Mouse (Mus musculus) liver, adult 2 months (tissue): ENCODE measurements at regions not wholly inside any gene's neighbourhood (a gene's known extent, or its start where the extent isn't known, plus 50 kb on each side); places are given as distances from the start of the nearest gene placed in this dataset.

Experiments used
- DNase-seq: peaks from one replicate; pipeline ENCODE4 v3.0.0-alpha.2; 2011; ENCODE audit warnings: low read depth, low spot score; ENCODE audit errors: extremely low read depth
- H3K27ac ChIP-seq: fragments of 200-500 bp; replicated peaks from 2 replicates; pipeline ENCODE4 v1.5.1; 2012; ENCODE audit warnings: low read depth, mild to moderate bottlenecking, control low read depth, inconsistent platforms, low read length; ENCODE audit not compliant: insufficient read depth
- H3K27me3 ChIP-seq: fragments of 200-500 bp; 2 replicates; pipeline ENCODE4 v1.6.1; 2012; ENCODE audit warnings: mild to moderate bottlenecking, moderate library complexity, low read length, inconsistent platforms; ENCODE audit not compliant: control insufficient read depth, insufficient read depth
- H3K36me3 ChIP-seq: fragments of 200-500 bp; 2 replicates; pipeline ENCODE4 v1.6.1; 2012; ENCODE audit warnings: low read length, inconsistent platforms; ENCODE audit not compliant: control insufficient read depth, insufficient read depth
- H3K4me1 ChIP-seq: fragments of 200-500 bp; 2 replicates; pipeline ENCODE4 v1.6.1; 2011; ENCODE audit warnings: low read length; ENCODE audit not compliant: control insufficient read depth, insufficient read depth
- H3K4me3 ChIP-seq: fragments of 200-500 bp; 2 replicates; pipeline ENCODE4 v1.5.1; 2011; ENCODE audit warnings: low read depth, mild to moderate bottlenecking, control low read depth, low read length, moderate library complexity; ENCODE audit not compliant: insufficient read depth
- H3K79me2 ChIP-seq: fragments of 200-500 bp; 2 replicates; pipeline ENCODE4 v1.6.1; 2012; ENCODE audit warnings: inconsistent platforms, mild to moderate bottlenecking, low read length, moderate library complexity; ENCODE audit not compliant: control insufficient read depth, insufficient read depth
- H3K9ac ChIP-seq: fragments of 200-500 bp; 2 replicates; pipeline ENCODE4 v1.6.1; 2012; ENCODE audit warnings: low read depth, mild to moderate bottlenecking, control low read depth, inconsistent platforms, low read length
- CTCF ChIP-seq: fragments of 200-500 bp; IDR thresholded peaks from 2 replicates; pipeline ENCODE4 v1.5.1; 2011; ENCODE audit warnings: low read depth, low read length, control low read depth
- POLR2A ChIP-seq: fragments of 200-500 bp; IDR thresholded peaks from 2 replicates; pipeline ENCODE4 v1.6.1; 2011; ENCODE audit warnings: low read length, control low read depth; ENCODE audit not compliant: insufficient read depth; ENCODE audit errors: extremely low read depth
- WGBS: fragments of 180-500 bp; shearing (Covaris S2); methylation state at CpG from one replicate; pipeline ENCODE4 v1.1.7; 2018; 5-methylcytosine and 5-hydroxymethylcytosine counted together

DNA sequence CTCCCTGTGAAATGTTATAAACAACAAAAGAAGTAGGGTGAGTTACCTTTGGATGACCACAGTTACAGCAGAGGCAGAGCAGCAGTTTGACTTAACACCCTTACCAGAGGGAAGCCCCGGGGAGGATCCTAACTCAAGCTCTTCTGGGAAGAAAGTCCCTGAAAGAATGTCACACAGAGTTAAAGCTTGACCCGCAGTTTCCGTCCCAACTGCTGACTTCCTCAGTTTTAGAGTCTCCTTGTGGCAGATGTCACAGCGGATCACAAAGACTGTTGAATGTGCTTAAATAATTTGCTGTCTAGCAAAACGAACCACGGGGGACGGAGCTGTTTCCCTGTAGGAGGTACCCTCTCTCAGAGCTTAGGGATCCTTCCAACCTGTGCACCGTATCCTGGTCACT lies 183.0 kb upstream of the Rreb1 start:
- peak; percentile 35 for DNase-seq
- H3K4me3 ChIP-seq = no peak overlapping the region
- TF ChIP-seq CTCF (no peak), POLR2A (no peak)
- peaks cover 14% of the 10 kb centered on the region for H3K4me1 ChIP-seq
- H3K27me3 ChIP-seq = no peaks in the 10 kb centered on the region
- no peaks in the 10 kb centered on the region for H3K36me3 ChIP-seq
- peak overlapping the region; percentile 67 for H3K27ac ChIP-seq
- no peaks in the 10 kb centered on the region for H3K79me2 ChIP-seq
- 65% methylated on average over 8 of the region's 8 CpGs for WGBS
- H3K9ac ChIP-seq = no peak overlapping the region

DNA sequence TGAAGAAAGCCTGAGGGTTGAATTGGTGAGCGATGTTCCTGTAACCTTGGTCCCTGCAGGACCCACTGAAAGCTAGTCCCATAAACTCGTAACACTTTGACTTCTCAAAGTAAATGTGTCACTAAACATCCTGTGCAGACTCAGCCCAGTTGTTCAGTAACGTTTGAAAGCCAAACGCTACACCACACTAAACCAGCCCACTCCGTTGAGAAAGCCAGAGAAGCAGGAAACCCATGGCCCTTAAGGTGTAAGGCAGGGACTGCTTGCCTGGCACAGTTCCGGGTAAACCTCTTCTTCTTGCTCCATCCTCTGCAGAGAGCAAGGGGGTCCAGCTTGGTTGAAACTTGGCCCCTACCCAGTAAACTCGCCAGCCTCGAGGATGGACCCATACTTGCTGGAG lies 180.6 kb upstream of the Rreb1 start:
- Histone ChIP-seq H3K27ac (peak overlapping the region; percentile 100), H3K79me2 (no peaks in the 10 kb centered on the region), H3K4me3 (peak overlapping the region; percentile 54), H3K4me1 (peaks cover 23% of the 10 kb centered on the region), H3K9ac (peak overlapping the region; percentile 85), H3K27me3 (no peaks in the 10 kb centered on the region), H3K36me3 (no peaks in the 10 kb centered on the region)
- DNase-seq = peak; percentile 81
- 24% methylated on average over 8 of the region's 8 CpGs for WGBS
- no peak for TF ChIP-seq CTCF

DNA sequence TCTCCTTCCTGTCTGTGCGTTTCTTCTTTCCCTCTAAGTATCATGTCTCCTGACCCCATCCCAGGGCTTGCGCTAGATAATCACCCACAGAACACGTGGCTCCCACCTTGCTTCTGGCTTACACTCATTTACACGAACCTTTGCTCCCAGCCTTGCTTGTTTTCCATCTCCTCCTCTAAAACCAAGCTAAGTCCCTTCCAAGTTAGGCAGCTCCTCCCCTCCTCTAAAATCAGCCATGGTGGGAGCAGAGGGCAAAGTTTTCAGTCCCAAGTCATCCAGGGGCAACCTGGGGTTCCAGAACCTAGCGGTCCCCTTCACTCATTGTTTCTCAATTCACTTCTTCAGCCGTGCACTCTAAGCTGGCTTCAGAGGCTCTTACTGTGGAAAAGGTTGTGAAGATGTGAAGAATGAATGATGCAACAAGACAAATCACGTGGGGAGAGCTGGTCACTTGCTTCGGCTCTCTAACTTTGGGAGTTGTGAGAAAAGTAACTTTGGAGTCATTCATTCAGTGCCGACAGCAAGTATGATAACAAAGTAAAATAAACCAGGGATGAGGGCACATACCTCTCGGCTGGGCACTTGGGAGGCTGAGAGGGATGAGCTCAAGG lies 179.9 kb upstream of the Rreb1 start:
- WGBS = 33% methylated on average over 10 of the region's 10 CpGs
- TF ChIP-seq POLR2A (no peak), CTCF (no peak)
- no peaks in the 10 kb centered on the region for H3K36me3 ChIP-seq
- no peaks in the 10 kb centered on the region for H3K79me2 ChIP-seq
- peak overlapping the region; percentile 100 for H3K27ac ChIP-seq
- peaks cover 25% of the 10 kb centered on the region for H3K4me1 ChIP-seq
- DNase-seq = peak; percentile 98
- H3K4me3 ChIP-seq = peak overlapping the region; percentile 54
- H3K9ac ChIP-seq = peak overlapping the region; percentile 85
- no peaks in the 10 kb centered on the region for H3K27me3 ChIP-seq

DNA sequence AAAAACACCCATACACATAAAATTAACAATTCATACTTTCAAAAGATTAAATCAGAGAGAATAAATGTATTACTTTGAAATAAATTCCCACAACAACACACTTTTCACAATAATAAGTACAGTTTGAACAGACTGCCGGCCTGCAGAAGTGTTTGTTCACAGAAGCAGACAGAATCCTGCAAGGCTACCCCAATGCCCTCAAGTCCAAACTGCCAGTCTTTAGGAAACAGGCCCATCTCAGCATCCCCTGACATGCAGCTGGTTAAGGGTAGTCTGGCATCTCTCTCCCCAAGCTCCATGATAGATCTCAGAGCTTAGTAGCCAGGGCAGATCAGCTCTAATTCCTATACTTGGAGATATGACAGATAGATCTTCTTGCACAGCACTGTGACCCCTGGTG lies 178.5 kb upstream of the Rreb1 start:
- Histone ChIP-seq H3K4me1 (peaks cover 30% of the 10 kb centered on the region), H3K9ac (no peak overlapping the region), H3K4me3 (no peak overlapping the region), H3K36me3 (no peaks in the 10 kb centered on the region), H3K27ac (peak overlapping the region; percentile 41), H3K79me2 (no peaks in the 10 kb centered on the region), H3K27me3 (no peaks in the 10 kb centered on the region)
- TF ChIP-seq CTCF = no peak
- TF ChIP-seq POLR2A = no peak
- DNase-seq = no peak
- 63% methylated on average over 1 of the region's 1 CpGs for WGBS

DNA sequence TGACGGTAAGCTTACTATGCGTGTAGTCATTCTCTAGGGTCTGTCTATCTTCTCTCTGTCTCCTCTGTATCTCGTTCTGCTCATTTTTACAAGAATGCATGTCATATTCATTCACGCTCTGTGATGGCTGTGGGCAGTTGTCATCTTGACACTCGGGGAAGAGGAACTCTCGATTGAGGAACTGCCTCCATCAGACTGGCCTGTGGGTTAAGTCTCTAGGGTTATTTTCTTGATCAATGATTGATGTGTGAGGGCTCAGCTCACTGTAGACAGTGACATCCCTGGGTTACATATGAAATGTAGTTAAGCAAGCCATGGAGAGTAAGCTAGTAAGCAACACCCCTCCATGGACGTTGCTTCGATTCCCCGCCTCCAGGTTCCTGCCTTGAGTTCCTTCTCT lies 178.0 kb upstream of the Rreb1 start:
- Histone ChIP-seq H3K27ac (peak overlapping the region; percentile 41), H3K79me2 (no peaks in the 10 kb centered on the region), H3K36me3 (no peaks in the 10 kb centered on the region), H3K4me3 (no peak overlapping the region), H3K27me3 (no peaks in the 10 kb centered on the region), H3K4me1 (peaks cover 30% of the 10 kb centered on the region), H3K9ac (no peak overlapping the region)
- no peak for TF ChIP-seq CTCF
- WGBS = 94% methylated on average over 9 of the region's 9 CpGs
- DNase-seq = no peak

DNA sequence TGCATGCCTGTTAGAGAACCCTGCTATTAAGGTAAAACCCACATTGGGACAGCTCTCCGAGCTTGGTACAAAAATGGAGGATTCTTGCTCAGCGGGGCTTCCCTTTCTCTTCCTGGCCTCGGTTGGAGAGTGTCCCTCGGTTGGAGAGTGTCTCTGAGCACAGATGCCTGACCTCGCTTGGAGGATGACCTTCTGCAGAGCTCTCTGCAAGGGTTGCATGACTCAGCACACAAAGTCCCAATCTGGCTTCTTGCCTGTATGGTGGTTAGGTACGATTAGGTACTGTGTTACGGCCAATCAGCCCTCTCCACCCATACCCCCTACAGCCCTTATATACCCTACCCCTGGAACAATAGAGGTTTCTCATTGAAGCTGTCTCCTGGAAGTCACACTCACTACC lies 177.1 kb upstream of the Rreb1 start:
- WGBS = 28% methylated on average over 7 of the region's 7 CpGs
- H3K4me1 ChIP-seq = peaks cover 24% of the 10 kb centered on the region
- H3K4me3 ChIP-seq = no peak overlapping the region
- peak overlapping the region; percentile 74 for H3K27ac ChIP-seq
- no peak for TF ChIP-seq CTCF
- no peak for TF ChIP-seq POLR2A
- H3K36me3 ChIP-seq = no peaks in the 10 kb centered on the region
- no peaks in the 10 kb centered on the region for H3K27me3 ChIP-seq
- no peaks in the 10 kb centered on the region for H3K79me2 ChIP-seq
- H3K9ac ChIP-seq = no peak overlapping the region
- DNase-seq = peak; percentile 86
